Mouse (Mus musculus): ENCODE data around the gene Aplnr.

The Aplnr gene

GRCm38 (mm10) chr2:85187582-85188151, 51.6 kb downstream of the Aplnr start:
- DNase-seq (ENCODE audit: low spot score): no peak

Measured in yolk sac, embryonic 10.5 days (tissue).